Mouse (Mus musculus) neural tube, embryonic 12.5 days (tissue): ENCODE measurements at regions not wholly inside any gene's neighbourhood (a gene's known extent, or its start where the extent isn't known, plus 50 kb on each side); places are given as distances from the start of the nearest gene placed in this dataset.

Experiments used
- ATAC-seq: fragments of 200-750 bp; cut with Nextera tagmentation; 2 replicates; pipeline ENCODE4 v1.8.0; 2017; ENCODE audit warnings: low read depth, mild to moderate bottlenecking, moderate TSS enrichment, moderate library complexity; ENCODE audit not compliant: low FRiP score
- H3K27ac ChIP-seq: fragments of 300-500 bp; sonication (generic); 2 replicates; pipeline ENCODE4 v1.5.1; 2016
- H3K27me3 ChIP-seq: fragments of 300-500 bp; sonication (generic); replicated peaks from 2 replicates; pipeline ENCODE4 v1.6.1; 2016; ENCODE audit warnings: mild to moderate bottlenecking
- H3K36me3 ChIP-seq: fragments of 300-500 bp; sonication (generic); 2 replicates; pipeline ENCODE4 v1.6.1; 2016; ENCODE audit warnings: mild to moderate bottlenecking
- H3K4me1 ChIP-seq: fragments of 300-500 bp; sonication (generic); 2 replicates; pipeline ENCODE4 v1.6.1; 2016
- H3K4me2 ChIP-seq: fragments of 300-500 bp; sonication (generic); replicated peaks from 2 replicates; pipeline ENCODE4 v1.6.1; 2016; ENCODE audit warnings: mild to moderate bottlenecking
- H3K4me3 ChIP-seq: fragments of 300-500 bp; sonication (generic); 2 replicates; pipeline ENCODE4 v1.5.1; 2016
- H3K9ac ChIP-seq: fragments of 300-500 bp; sonication (generic); 2 replicates; pipeline ENCODE4 v1.6.1; 2016; ENCODE audit warnings: mild to moderate bottlenecking
- H3K9me3 ChIP-seq: fragments of 300-500 bp; sonication (generic); 2 replicates; pipeline ENCODE4 v1.6.1; 2016; ENCODE audit warnings: mild to moderate bottlenecking
- WGBS: fragments of 180-500 bp; shearing (Covaris S2); methylation state at CpG from one replicate; pipeline ENCODE4 v1.1.7; 2016; 5-methylcytosine and 5-hydroxymethylcytosine counted together

GRCm38 (mm10) chr16:86647316-86647715, 706.7 kb upstream of the N6amt1 start:
- ATAC-seq = no peak
- Histone ChIP-seq H3K27me3 (no peaks in the 10 kb centered on the region), H3K4me1 (no peaks in the 10 kb centered on the region), H3K4me3 (no peak overlapping the region), H3K27ac (no peak overlapping the region), H3K36me3 (no peaks in the 10 kb centered on the region), H3K9me3 (no peaks in the 10 kb centered on the region), H3K9ac (no peak overlapping the region), H3K4me2 (no peak overlapping the region)
- 87% methylated on average over 5 of the region's 5 CpGs for WGBS

DNA sequence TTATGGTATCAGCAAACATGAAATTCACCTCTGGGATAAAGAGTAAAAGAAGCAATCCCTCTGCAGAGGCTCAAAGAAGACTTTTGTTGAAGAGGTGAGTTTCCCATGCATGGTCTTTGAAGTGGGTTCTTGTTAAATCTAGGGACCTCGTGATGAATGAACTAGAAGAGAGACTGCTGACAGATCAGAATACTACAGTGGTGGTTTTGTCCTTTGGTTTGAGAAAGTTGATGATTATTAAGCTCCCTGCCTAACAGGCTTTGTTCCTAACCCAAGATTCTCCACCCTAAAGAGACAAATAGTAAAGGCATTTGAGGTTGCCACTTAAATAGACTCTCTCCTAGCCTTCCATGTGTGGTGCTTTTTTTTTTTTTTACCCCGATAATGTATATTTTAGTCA, 707.2 kb upstream of the N6amt1 start:
- Histone ChIP-seq H3K36me3 (no peaks in the 10 kb centered on the region), H3K4me2 (no peak overlapping the region), H3K27ac (no peak overlapping the region), H3K9me3 (no peaks in the 10 kb centered on the region), H3K4me1 (no peaks in the 10 kb centered on the region), H3K27me3 (no peaks in the 10 kb centered on the region), H3K9ac (no peak overlapping the region), H3K4me3 (no peak overlapping the region)
- 78% methylated on average over 2 of the region's 2 CpGs for WGBS
- ATAC-seq = no peak

DNA sequence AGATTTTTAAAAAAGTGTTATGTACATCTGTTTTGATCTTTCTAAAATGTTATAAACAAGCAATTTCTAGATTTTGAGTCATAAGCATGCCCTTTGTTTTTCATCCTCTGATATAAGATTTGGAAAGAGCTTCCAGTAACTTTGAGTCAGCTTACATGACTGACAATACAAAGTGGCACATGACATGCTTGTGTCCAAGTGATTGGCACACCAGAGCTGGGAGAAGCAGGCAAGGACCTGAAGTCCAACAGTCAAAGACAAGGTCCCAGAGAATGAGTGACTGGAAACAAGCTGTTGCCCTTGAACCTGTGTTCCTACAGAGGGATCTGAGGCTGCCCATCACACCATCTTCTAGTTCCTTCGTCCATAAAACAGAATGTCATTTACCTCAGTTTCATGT, 708.5 kb upstream of the N6amt1 start:
- H3K9me3 ChIP-seq = no peaks in the 10 kb centered on the region
- H3K36me3 ChIP-seq = no peaks in the 10 kb centered on the region
- no peak overlapping the region for H3K9ac ChIP-seq
- ATAC-seq = no peak
- 92% methylated on average over 1 of the region's 1 CpGs for WGBS
- H3K4me1 ChIP-seq = no peaks in the 10 kb centered on the region
- H3K4me3 ChIP-seq = no peak overlapping the region
- no peak overlapping the region for H3K4me2 ChIP-seq
- H3K27me3 ChIP-seq = no peaks in the 10 kb centered on the region
- H3K27ac ChIP-seq = no peak overlapping the region

GRCm38 (mm10) chr16:86644912-86645312, 709.1 kb upstream of the N6amt1 start:
- Histone ChIP-seq H3K4me2 (no peak overlapping the region), H3K4me3 (no peak overlapping the region), H3K36me3 (no peaks in the 10 kb centered on the region), H3K4me1 (no peaks in the 10 kb centered on the region), H3K9me3 (no peaks in the 10 kb centered on the region), H3K27me3 (no peaks in the 10 kb centered on the region), H3K9ac (no peak overlapping the region), H3K27ac (no peak overlapping the region)
- 62% methylated on average over 2 of the region's 2 CpGs for WGBS
- ATAC-seq = no peak

- no peak overlapping the region for H3K4me3 ChIP-seq
- H3K4me2 ChIP-seq = no peak overlapping the region
- 88% methylated on average over 7 of the region's 7 CpGs for WGBS
- H3K4me1 ChIP-seq = no peaks in the 10 kb centered on the region
- no peaks in the 10 kb centered on the region for H3K9me3 ChIP-seq
- H3K27me3 ChIP-seq = no peaks in the 10 kb centered on the region
- H3K36me3 ChIP-seq = no peaks in the 10 kb centered on the region
- ATAC-seq = no peak
- H3K9ac ChIP-seq = no peak overlapping the region
- no peak overlapping the region for H3K27ac ChIP-seq
Measured at GRCm38 (mm10) chr16:86604166-86604565, 702.5 kb upstream of the Adamts5 start.

DNA sequence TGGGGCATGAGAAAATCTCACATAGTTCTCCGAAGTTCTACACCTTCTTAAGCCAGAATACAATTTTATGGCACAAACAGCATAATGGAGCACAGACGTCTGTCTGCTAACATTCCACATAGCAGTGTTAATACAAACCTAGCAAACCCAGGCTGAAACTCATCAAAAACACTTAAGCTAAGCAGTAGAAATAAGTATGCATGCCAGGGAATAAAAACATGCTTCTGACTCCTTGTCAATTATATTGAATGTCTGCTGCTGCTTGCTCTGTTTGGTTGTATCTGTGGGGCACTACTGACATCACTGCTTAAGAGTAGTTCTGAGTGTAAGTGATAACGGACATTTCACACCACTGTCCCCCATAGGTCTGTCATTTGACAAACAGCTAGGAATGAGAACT, 693.4 kb upstream of the Adamts5 start:
- Histone ChIP-seq H3K9ac (no peak overlapping the region), H3K36me3 (no peaks in the 10 kb centered on the region), H3K4me3 (no peak overlapping the region), H3K4me2 (no peak overlapping the region), H3K27me3 (no peaks in the 10 kb centered on the region), H3K4me1 (no peaks in the 10 kb centered on the region), H3K27ac (no peak overlapping the region), H3K9me3 (no peaks in the 10 kb centered on the region)
- 75% methylated on average over 3 of the region's 3 CpGs for WGBS
- ATAC-seq = no peak

DNA sequence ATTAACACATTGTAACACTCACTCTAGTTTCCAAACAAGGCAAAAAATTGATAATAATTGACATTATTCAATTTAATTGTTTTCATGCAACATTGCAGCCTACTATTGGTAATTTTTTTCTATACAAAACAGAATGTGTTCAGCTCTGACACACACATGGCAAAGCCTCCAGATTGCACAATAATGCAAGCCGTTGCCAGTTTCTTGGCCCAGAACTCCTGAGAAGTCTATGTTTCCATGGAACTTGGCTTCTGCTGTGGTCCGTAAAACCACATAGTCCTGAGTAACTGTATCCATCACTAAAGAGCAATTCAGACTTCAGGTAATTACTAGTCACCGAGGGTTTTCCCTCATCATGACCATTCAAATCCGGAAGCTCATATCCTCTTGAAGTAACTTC, 684.4 kb upstream of the Adamts5 start:
- no peaks in the 10 kb centered on the region for H3K9me3 ChIP-seq
- ATAC-seq = no peak
- no peak overlapping the region for H3K9ac ChIP-seq
- no peak overlapping the region for H3K4me2 ChIP-seq
- WGBS = 94% methylated on average over 4 of the region's 4 CpGs
- no peak overlapping the region for H3K27ac ChIP-seq
- no peaks in the 10 kb centered on the region for H3K27me3 ChIP-seq
- H3K36me3 ChIP-seq = no peaks in the 10 kb centered on the region
- no peak overlapping the region for H3K4me3 ChIP-seq
- H3K4me1 ChIP-seq = no peaks in the 10 kb centered on the region

- H3K4me2 ChIP-seq = no peak overlapping the region
- no peaks in the 10 kb centered on the region for H3K9me3 ChIP-seq
- H3K36me3 ChIP-seq = no peaks in the 10 kb centered on the region
- no peak for ATAC-seq
- no peaks in the 10 kb centered on the region for H3K4me1 ChIP-seq
- no peak overlapping the region for H3K27ac ChIP-seq
- WGBS = 86% methylated on average over 5 of the region's 5 CpGs
- no peaks in the 10 kb centered on the region for H3K27me3 ChIP-seq
- no peak overlapping the region for H3K4me3 ChIP-seq
- no peak overlapping the region for H3K9ac ChIP-seq
Measured at GRCm38 (mm10) chr16:86578281-86578680, 676.7 kb upstream of the Adamts5 start.

GRCm38 (mm10) chr16:86547465-86548043, 645.9 kb upstream of the Adamts5 start:
- Histone ChIP-seq H3K4me1 (no peaks in the 10 kb centered on the region), H3K4me2 (no peak overlapping the region), H3K4me3 (no peak overlapping the region), H3K27ac (no peak overlapping the region), H3K36me3 (no peaks in the 10 kb centered on the region), H3K9ac (no peak overlapping the region), H3K9me3 (no peaks in the 10 kb centered on the region), H3K27me3 (no peaks in the 10 kb centered on the region)
- no peak for ATAC-seq
- WGBS = 87% methylated on average over 4 of the region's 4 CpGs

DNA sequence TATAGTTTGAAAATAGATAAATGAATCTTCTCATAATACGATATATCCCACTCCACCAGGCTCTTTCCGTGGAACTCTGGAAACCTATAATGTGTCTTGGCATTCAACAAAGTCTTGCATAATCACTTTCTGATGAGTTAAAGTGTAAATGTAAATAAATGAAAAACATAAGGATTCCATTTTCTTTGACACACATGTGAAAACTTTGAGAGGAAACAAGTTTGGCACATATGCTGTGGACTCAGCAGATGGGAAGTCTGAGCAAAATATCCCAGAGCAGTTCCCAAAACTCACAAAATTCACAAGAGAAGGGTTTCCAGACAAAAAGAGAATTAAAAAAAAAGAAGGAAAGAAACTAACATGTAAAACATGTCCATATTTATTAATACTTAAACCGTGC, 645.3 kb upstream of the Adamts5 start:
- 95% methylated on average over 3 of the region's 3 CpGs for WGBS
- Histone ChIP-seq H3K27me3 (no peaks in the 10 kb centered on the region), H3K36me3 (no peaks in the 10 kb centered on the region)

GRCm38 (mm10) chr16:86544121-86544520, 642.5 kb upstream of the Adamts5 start:
- Histone ChIP-seq H3K36me3 (no peaks in the 10 kb centered on the region), H3K9ac (no peak overlapping the region), H3K27me3 (no peaks in the 10 kb centered on the region), H3K4me1 (no peaks in the 10 kb centered on the region), H3K27ac (no peak overlapping the region), H3K4me3 (no peak overlapping the region), H3K4me2 (no peak overlapping the region), H3K9me3 (no peaks in the 10 kb centered on the region)
- ATAC-seq = no peak
- WGBS = 85% methylated on average over 1 of the region's 1 CpGs

More for the DNA sequence above, 645.3 kb upstream of the Adamts5 start:
- Histone ChIP-seq H3K27ac (no peak overlapping the region), H3K9me3 (no peaks in the 10 kb centered on the region), H3K4me1 (no peaks in the 10 kb centered on the region), H3K9ac (no peak overlapping the region), H3K4me3 (no peak overlapping the region), H3K4me2 (no peak overlapping the region)
- no peak for ATAC-seq

- no peak for ATAC-seq
- H3K9me3 ChIP-seq = no peaks in the 10 kb centered on the region
- H3K4me1 ChIP-seq = no peaks in the 10 kb centered on the region
- H3K9ac ChIP-seq = no peak overlapping the region
- H3K4me2 ChIP-seq = no peak overlapping the region
- H3K27me3 ChIP-seq = no peaks in the 10 kb centered on the region
- H3K4me3 ChIP-seq = no peak overlapping the region
- WGBS = 83% methylated on average over 5 of the region's 5 CpGs
- H3K27ac ChIP-seq = no peak overlapping the region
- no peaks in the 10 kb centered on the region for H3K36me3 ChIP-seq
Measured at GRCm38 (mm10) chr16:86536479-86536878, 634.9 kb upstream of the Adamts5 start.

- no peaks in the 10 kb centered on the region for H3K27me3 ChIP-seq
- no peaks in the 10 kb centered on the region for H3K36me3 ChIP-seq
- H3K4me3 ChIP-seq = no peak overlapping the region
- H3K27ac ChIP-seq = no peak overlapping the region
- WGBS = 85% methylated on average over 3 of the region's 3 CpGs
- no peak for ATAC-seq
- H3K9ac ChIP-seq = no peak overlapping the region
- H3K4me2 ChIP-seq = no peak overlapping the region
- H3K9me3 ChIP-seq = no peaks in the 10 kb centered on the region
- no peaks in the 10 kb centered on the region for H3K4me1 ChIP-seq
Measured at GRCm38 (mm10) chr16:86524135-86524534, 622.5 kb upstream of the Adamts5 start.
